Mouse (Mus musculus) lung, adult 2 months (tissue): ENCODE results near the gene Erc2. TPM values are rescaled to one million over a fixed set of nuclear protein-coding genes. Genes with fewer than 3 reads are reported as not detected.

Experiments used
- DNase-seq: peaks from one replicate; pipeline ENCODE4 v3.0.0; 2022
- H3K4me1 ChIP-seq: fragments of 200-500 bp; 2 replicates; pipeline ENCODE4 v1.6.1; 2011; ENCODE audit warnings: low read length; ENCODE audit not compliant: control insufficient read depth, insufficient read depth
- H3K4me3 ChIP-seq: fragments of 200-500 bp; replicated peaks from 2 replicates; pipeline ENCODE3; 2011; ENCODE audit warnings: low read depth, mild to moderate bottlenecking, control low read depth, low read length; ENCODE audit errors: extremely low read depth
- CTCF ChIP-seq: fragments of 200-500 bp; IDR thresholded peaks from 2 replicates; pipeline ENCODE4 v1.5.1; 2011; ENCODE audit warnings: mild to moderate bottlenecking, low read length, control low read depth; ENCODE audit not compliant: insufficient read depth
- POLR2A ChIP-seq: fragments of 200-500 bp; IDR thresholded peaks from 2 replicates; pipeline ENCODE4 v1.6.1; 2011; ENCODE audit warnings: low read depth, mild to moderate bottlenecking, control low read depth, low read length, borderline replicate concordance; ENCODE audit errors: extremely low read depth
- WGBS: fragments of 180-500 bp; shearing (Covaris S2); methylation state at CpG from one replicate; pipeline ENCODE4 v1.1.7; 2018; 5-methylcytosine and 5-hydroxymethylcytosine counted together
- polyA plus RNA-seq: library from polyadenylated mRNA; depleted of rRNA; stranded (reverse); fragments of >200 nt; gene quantifications from 2 replicates; pipeline ENCODE4 v1.2.3, GENCODE M21; 2012

Erc2 gene
- polyA plus RNA-seq, 1 experiment, result 1.3 TPM

GRCm38 (mm10) chr14:28505051-28505585 is 882.9 kb downstream of the Erc2 start:
- Histone ChIP-seq H3K4me1 (no peaks in the 10 kb centered on the region; the same call in 1 of the 2 replicates), H3K4me3 (peak overlapping the region; percentile 70)
- WGBS, result under 1% methylated on average over 22 of the region's 22 CpGs
- DNase-seq, result peak; percentile 30
- TF ChIP-seq POLR2A, result peak; percentile 19; the same call in 1 of the 2 replicates
- TF ChIP-seq CTCF, result no peak

- Histone ChIP-seq H3K4me3 (peak overlapping the region; percentile 70), H3K4me1 (no peaks in the 10 kb centered on the region; the same call in 1 of the 2 replicates)
- TF ChIP-seq POLR2A (no peak), CTCF (no peak)
- under 1% methylated on average over 62 of the region's 62 CpGs for WGBS
- DNase-seq, result peak; percentile 7
These were observed 883.6 kb downstream of the Erc2 start for GRCm38 (mm10) chr14:28505586-28506375.

GRCm38 (mm10) chr14:28506376-28506831 is 884.2 kb downstream of the Erc2 start:
- 1% methylated on average over 29 of the region's 29 CpGs for WGBS
- Histone ChIP-seq H3K4me3 (peak overlapping the region; percentile 61), H3K4me1 (no peaks in the 10 kb centered on the region; the same call in 1 of the 2 replicates)
- DNase-seq, result peak; percentile 41
- TF ChIP-seq CTCF (no peak), POLR2A (no peak)

- Histone ChIP-seq H3K4me1 (no peaks in the 10 kb centered on the region; the same call in 1 of the 2 replicates), H3K4me3 (peak overlapping the region; percentile 61)
- no peak for DNase-seq
- TF ChIP-seq POLR2A (no peak), CTCF (no peak)
- 2% methylated on average over 15 of the region's 15 CpGs for WGBS
These were observed 884.8 kb downstream of the Erc2 start for GRCm38 (mm10) chr14:28507011-28507410.

- peak overlapping the region; percentile 11 for H3K4me3 ChIP-seq
- peak; percentile 66 for DNase-seq
- no peaks in the 10 kb centered on the region; the same call in 1 of the 2 replicates for H3K4me1 ChIP-seq
- WGBS, result 2% methylated on average over 18 of the region's 18 CpGs
- TF ChIP-seq CTCF (peak; percentile 62), POLR2A (no peak)
These were observed 885.2 kb downstream of the Erc2 start for GRCm38 (mm10) chr14:28507471-28507870.

GRCm38 (mm10) chr14:28508288-28509258 is 886.3 kb downstream of the Erc2 start:
- 36% methylated on average over 27 of the region's 27 CpGs for WGBS
- no peak for TF ChIP-seq POLR2A
- Histone ChIP-seq H3K4me3 (no peak overlapping the region), H3K4me1 (no peaks in the 10 kb centered on the region; the same call in 1 of the 2 replicates)
- no peak for DNase-seq

GRCm38 (mm10) chr14:28509441-28510340 is 887.5 kb downstream of the Erc2 start:
- Histone ChIP-seq H3K4me3 (peak overlapping the region; percentile 46), H3K4me1 (no peaks in the 10 kb centered on the region; the same call in 1 of the 2 replicates)
- TF ChIP-seq CTCF (no peak), POLR2A (no peak)
- 8% methylated on average over 47 of the region's 47 CpGs for WGBS
- peak; percentile 10 for DNase-seq

GRCm38 (mm10) chr14:28510341-28511028 is 888.3 kb downstream of the Erc2 start:
- 10% methylated on average over 29 of the region's 29 CpGs for WGBS
- DNase-seq, result no peak

More at GRCm38 (mm10) chr14:28510341-28511028, 888.3 kb downstream of the Erc2 start:
- Histone ChIP-seq H3K4me1 (no peaks in the 10 kb centered on the region; the same call in 1 of the 2 replicates), H3K4me3 (peak overlapping the region; percentile 19)
- TF ChIP-seq CTCF (no peak), POLR2A (no peak)
